Mouse (Mus musculus): ENCODE data around the gene Trim27. TPM values are rescaled to one million over a fixed set of nuclear protein-coding genes. Genes with fewer than 3 reads are reported as not detected.
A peak's percentile ranks its signal among the peaks of the same experiment; 100 is the strongest.

Trim27 gene
- polyA plus RNA-seq, 1 experiment from 2014 or later, result 130 TPM

DNA sequence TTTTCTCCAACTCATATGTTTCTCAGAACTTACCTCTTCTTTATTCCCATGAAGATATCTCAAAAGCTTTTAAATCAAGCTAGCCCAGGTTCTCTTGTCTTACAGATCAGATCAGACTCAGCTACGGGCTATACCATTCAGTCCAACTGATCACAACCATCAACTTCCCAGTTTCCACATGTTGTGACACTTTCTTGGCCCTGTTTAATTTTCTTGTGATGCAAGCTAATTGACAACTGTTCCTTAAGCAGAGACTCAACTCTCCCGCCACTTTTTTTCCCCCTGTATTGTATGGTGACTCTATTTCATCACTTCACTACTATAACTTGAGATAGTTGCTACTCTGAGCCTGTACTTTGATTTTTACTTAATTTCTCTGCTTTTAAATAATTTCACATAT, 17.7 kb upstream of the Trim27 start:
- H3K9ac ChIP-seq (replicated peaks; ENCODE audit: low read length), result no peak overlapping the region
- no peak overlapping the region for H3K27ac ChIP-seq (ENCODE audit: low read length)
- peak overlapping the region; percentile 64 for H3K4me3 ChIP-seq (ENCODE audit: low read length)
- no peaks in the 10 kb centered on the region for H3K27me3 ChIP-seq (ENCODE audit: insufficient read depth, low read length)
- WGBS, result 40% methylated on average over 2 of the region's 2 CpGs
- peak overlapping the region; percentile 52 for H3K4me2 ChIP-seq (replicated peaks; ENCODE audit: low read depth, low read length)
- H3K9me3 ChIP-seq (ENCODE audit: low read length), result no peaks in the 10 kb centered on the region
- H3K36me3 ChIP-seq (ENCODE audit: insufficient read depth, low read length), result no peaks in the 10 kb centered on the region
- ATAC-seq (ENCODE audit: low FRiP score, low TSS enrichment), result no peak; the same call in 1 of the 2 replicates
- peaks cover 4% of the 10 kb centered on the region; the same call in 1 of the 2 replicates for H3K4me1 ChIP-seq (ENCODE audit: insufficient read depth, low read length)

GRCm38 (mm10) chr13:21162591-21162990, 16.7 kb upstream of the Trim27 start:
- Histone ChIP-seq H3K9me3 (ENCODE audit: low read length) (no peaks in the 10 kb centered on the region), H3K36me3 (ENCODE audit: insufficient read depth, low read length) (no peaks in the 10 kb centered on the region), H3K27ac (ENCODE audit: low read length) (no peak overlapping the region), H3K4me2 (replicated peaks; ENCODE audit: low read depth, low read length) (no peak overlapping the region), H3K27me3 (ENCODE audit: insufficient read depth, low read length) (no peaks in the 10 kb centered on the region), H3K9ac (replicated peaks; ENCODE audit: low read length) (no peak overlapping the region), H3K4me3 (ENCODE audit: low read length) (no peak overlapping the region), H3K4me1 (ENCODE audit: insufficient read depth, low read length) (peaks cover 4% of the 10 kb centered on the region; the same call in 1 of the 2 replicates)
- WGBS, result 51% methylated on average over 5 of the region's 5 CpGs
- no peak for ATAC-seq (ENCODE audit: low FRiP score, low TSS enrichment)

DNA sequence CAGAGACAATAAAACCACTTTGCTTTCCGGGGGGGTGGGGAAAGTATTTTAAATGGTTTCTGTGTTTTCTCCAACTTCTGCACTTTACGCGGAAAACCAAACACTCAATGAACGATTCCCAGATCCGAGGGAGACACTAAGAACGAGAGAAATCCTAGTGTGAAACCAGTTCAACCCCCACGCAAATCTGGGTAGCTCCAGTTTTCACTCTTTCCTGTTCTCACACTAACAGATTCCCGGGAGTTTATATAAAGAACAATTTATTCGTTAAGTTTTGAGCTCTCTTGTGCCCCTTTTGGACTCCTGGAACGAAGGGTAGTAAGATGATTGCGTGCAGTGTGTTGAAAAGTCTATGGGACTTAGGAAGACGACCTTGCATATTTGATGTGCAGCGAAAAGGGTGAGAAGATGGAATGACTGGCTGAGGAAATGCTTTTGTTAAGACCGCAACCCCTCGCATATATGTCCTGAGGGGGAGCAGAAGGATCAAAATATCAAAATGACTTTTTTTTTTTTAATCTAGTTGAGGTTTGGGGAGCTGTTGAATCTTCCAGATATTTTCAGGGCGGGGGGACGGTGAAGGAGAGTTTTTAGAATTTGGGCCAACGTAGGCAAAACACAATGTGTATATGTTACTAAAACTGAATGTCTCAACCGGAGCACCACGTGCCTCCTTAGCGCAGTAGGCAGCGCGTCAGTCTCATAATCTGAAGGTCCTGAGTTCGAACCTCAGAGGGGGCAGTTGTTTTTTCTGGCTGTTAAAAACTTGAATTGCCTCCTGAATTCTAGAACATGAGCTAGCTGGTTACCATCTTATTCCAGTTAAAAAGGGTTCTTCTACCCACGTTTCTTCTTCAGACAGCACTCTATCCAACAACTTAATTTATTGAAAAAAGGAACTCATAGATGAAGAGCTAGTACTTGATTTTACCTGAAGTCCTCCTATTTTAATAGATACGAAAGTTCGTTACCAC, 12.0 kb upstream of the Trim27 start:
- H3K4me2 ChIP-seq (replicated peaks; ENCODE audit: low read depth, low read length), result peak overlapping the region; percentile 96
- peak overlapping the region; percentile 51; the same call in 1 of the 2 replicates for H3K27ac ChIP-seq (ENCODE audit: low read length)
- WGBS, result 1% methylated on average over 27 of the region's 27 CpGs
- no peaks in the 10 kb centered on the region for H3K27me3 ChIP-seq (ENCODE audit: insufficient read depth, low read length)
- peak overlapping the region; percentile 69 for H3K9ac ChIP-seq (replicated peaks; ENCODE audit: low read length)
- peaks cover 6% of the 10 kb centered on the region; the same call in 1 of the 2 replicates for H3K4me1 ChIP-seq (ENCODE audit: insufficient read depth, low read length)
- peak overlapping the region; percentile 73 for H3K4me3 ChIP-seq (ENCODE audit: low read length)
- no peaks in the 10 kb centered on the region for H3K9me3 ChIP-seq (ENCODE audit: low read length)
- ATAC-seq (ENCODE audit: low FRiP score, low TSS enrichment), result peak; percentile 66; the same call in 1 of the 2 replicates
- H3K36me3 ChIP-seq (ENCODE audit: insufficient read depth, low read length), result no peaks in the 10 kb centered on the region

- Histone ChIP-seq H3K4me1 (ENCODE audit: insufficient read depth, low read length) (peaks cover 6% of the 10 kb centered on the region; the same call in 1 of the 2 replicates), H3K4me3 (ENCODE audit: low read length) (peak overlapping the region; percentile 73), H3K9ac (replicated peaks; ENCODE audit: low read length) (no peak overlapping the region; the same call in 1 of the 2 replicates), H3K9me3 (ENCODE audit: low read length) (no peaks in the 10 kb centered on the region), H3K27me3 (ENCODE audit: insufficient read depth, low read length) (no peaks in the 10 kb centered on the region), H3K36me3 (ENCODE audit: insufficient read depth, low read length) (no peaks in the 10 kb centered on the region), H3K4me2 (replicated peaks; ENCODE audit: low read depth, low read length) (peak overlapping the region; percentile 96), H3K27ac (ENCODE audit: low read length) (no peak overlapping the region; the same call in 1 of the 2 replicates)
- ATAC-seq (ENCODE audit: low FRiP score, low TSS enrichment), result peak; percentile 55; the same call in 1 of the 2 replicates
- under 1% methylated on average over 8 of the region's 8 CpGs for WGBS
Measured at GRCm38 (mm10) chr13:21167910-21168300, 11.3 kb upstream of the Trim27 start.

DNA sequence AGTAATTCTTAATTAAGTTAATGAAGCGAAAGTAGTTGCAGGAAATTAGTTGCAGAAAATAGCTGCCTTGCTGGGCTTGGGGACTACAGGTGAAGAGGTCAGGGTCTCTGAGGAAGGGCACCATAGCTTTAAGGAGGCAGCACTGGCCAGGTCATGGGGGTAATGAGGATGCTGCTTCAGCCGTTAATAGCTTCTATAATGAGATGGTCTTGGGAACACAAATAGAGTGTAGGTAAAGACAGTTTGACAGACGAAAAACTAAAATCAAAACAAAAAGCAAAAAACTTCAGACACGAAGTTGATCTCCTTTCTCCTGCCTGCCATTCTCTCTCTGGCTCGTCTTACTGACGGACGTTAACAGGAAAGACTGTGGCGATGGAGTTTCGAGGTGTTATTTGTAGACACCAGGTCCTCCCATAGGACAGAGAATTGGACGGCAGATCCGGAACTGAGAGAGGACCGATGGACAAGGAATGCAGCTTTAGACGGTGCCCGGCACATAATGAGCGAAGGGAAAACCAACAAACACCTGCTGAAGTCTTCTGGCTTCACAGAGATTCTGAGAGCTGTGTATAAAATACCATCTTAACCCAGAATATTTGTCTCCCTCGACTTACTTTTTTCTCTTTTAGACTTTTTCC, 10.8 kb upstream of the Trim27 start:
- Histone ChIP-seq H3K4me3 (ENCODE audit: low read length) (peak overlapping the region; percentile 73), H3K9me3 (ENCODE audit: low read length) (no peaks in the 10 kb centered on the region), H3K36me3 (ENCODE audit: insufficient read depth, low read length) (no peaks in the 10 kb centered on the region), H3K27me3 (ENCODE audit: insufficient read depth, low read length) (no peaks in the 10 kb centered on the region), H3K27ac (ENCODE audit: low read length) (peak overlapping the region; percentile 56), H3K4me1 (ENCODE audit: insufficient read depth, low read length) (peaks cover 10% of the 10 kb centered on the region; the same call in 1 of the 2 replicates), H3K9ac (replicated peaks; ENCODE audit: low read length) (peak overlapping the region; percentile 64), H3K4me2 (replicated peaks; ENCODE audit: low read depth, low read length) (peak overlapping the region; percentile 96)
- ATAC-seq (ENCODE audit: low FRiP score, low TSS enrichment), result no peak
- under 1% methylated on average over 16 of the region's 16 CpGs for WGBS

DNA sequence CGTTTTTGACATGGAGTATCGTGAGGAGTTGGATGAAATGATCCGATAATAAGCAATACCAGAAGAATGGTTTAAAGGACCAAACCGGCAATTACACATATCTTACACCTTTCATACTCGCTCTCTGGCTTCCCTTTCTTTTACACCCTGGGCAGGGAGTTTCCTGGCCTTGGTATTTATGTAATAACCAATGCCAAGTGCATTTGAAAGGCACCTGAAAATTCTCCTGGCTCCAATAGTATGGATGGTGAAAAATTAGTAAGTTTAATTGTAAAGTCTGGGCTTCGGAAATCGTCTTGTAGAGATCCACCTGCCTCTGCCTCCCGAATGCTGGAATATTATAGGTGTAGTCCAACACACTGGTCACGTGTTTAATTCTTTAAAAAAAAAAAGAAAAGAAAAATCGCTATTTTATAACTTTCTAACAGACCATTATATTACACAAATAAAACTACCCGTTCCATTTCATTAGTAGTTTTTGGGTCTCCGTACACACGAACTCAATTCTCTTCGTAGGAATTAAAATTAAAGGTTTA, 10.1 kb upstream of the Trim27 start:
- H3K9me3 ChIP-seq (ENCODE audit: low read length), result no peaks in the 10 kb centered on the region
- H3K27me3 ChIP-seq (ENCODE audit: insufficient read depth, low read length), result no peaks in the 10 kb centered on the region
- H3K4me3 ChIP-seq (ENCODE audit: low read length), result peak overlapping the region; percentile 73
- H3K4me1 ChIP-seq (ENCODE audit: insufficient read depth, low read length), result peaks cover 14% of the 10 kb centered on the region; the same call in 1 of the 2 replicates
- no peak for ATAC-seq (ENCODE audit: low FRiP score, low TSS enrichment)
- H3K36me3 ChIP-seq (ENCODE audit: insufficient read depth, low read length), result no peaks in the 10 kb centered on the region
- peak overlapping the region; percentile 96 for H3K4me2 ChIP-seq (replicated peaks; ENCODE audit: low read depth, low read length)
- no peak overlapping the region for H3K9ac ChIP-seq (replicated peaks; ENCODE audit: low read length)
- 3% methylated on average over 14 of the region's 14 CpGs for WGBS
- H3K27ac ChIP-seq (ENCODE audit: low read length), result no peak overlapping the region

DNA sequence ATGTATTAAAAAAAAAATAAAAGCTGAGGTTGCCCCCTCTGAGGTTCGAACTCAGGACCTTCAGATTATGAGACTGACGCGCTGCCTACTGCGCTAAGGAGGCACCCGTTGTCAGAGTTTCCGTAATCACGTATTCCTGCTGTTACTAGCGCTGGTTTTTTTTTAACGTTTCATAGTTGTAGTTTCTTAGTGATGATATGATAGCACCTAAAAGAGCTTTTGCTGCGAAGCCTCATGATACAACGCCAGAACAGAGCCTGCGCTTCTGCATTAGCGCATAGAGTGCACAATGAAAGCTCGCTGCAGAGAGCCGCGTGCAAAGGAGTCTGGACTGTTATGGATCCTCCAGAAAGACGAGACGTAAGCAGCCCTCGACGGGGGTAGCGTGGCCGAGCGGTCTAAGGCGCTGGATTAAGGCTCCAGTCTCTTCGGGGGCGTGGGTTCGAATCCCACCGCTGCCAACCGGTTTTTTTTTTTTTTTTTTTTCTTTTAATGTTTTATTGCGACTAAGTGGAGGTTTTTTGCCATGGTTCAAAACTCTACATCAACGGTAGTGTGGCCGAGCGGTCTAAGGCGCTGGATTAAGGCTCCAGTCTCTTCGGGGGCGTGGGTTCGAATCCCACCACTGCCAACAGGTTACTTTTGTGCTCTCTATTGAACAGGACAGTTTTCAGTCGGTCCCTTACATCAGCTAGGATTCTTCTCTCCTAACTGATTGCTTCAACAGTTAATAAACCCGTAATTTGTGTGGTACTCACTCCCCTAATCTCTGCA, 9.4 kb upstream of the Trim27 start:
- Histone ChIP-seq H3K27ac (ENCODE audit: low read length) (peak overlapping the region; percentile 29; the same call in 1 of the 2 replicates), H3K9ac (replicated peaks; ENCODE audit: low read length) (peak overlapping the region; percentile 33), H3K27me3 (ENCODE audit: insufficient read depth, low read length) (no peaks in the 10 kb centered on the region), H3K9me3 (ENCODE audit: low read length) (no peaks in the 10 kb centered on the region), H3K36me3 (ENCODE audit: insufficient read depth, low read length) (no peaks in the 10 kb centered on the region), H3K4me1 (ENCODE audit: insufficient read depth, low read length) (peaks cover 14% of the 10 kb centered on the region; the same call in 1 of the 2 replicates), H3K4me2 (replicated peaks; ENCODE audit: low read depth, low read length) (peak overlapping the region; percentile 96), H3K4me3 (ENCODE audit: low read length) (peak overlapping the region; percentile 73)
- WGBS, result under 1% methylated on average over 39 of the region's 39 CpGs
- ATAC-seq (ENCODE audit: low FRiP score, low TSS enrichment), result peak; percentile 80

- no peak overlapping the region for H3K27ac ChIP-seq (ENCODE audit: low read length)
- 50% methylated on average over 17 of the region's 17 CpGs for WGBS
- H3K4me3 ChIP-seq (ENCODE audit: low read length), result peak overlapping the region; percentile 73
- H3K9ac ChIP-seq (replicated peaks; ENCODE audit: low read length), result no peak overlapping the region
- no peaks in the 10 kb centered on the region for H3K9me3 ChIP-seq (ENCODE audit: low read length)
- ATAC-seq (ENCODE audit: low FRiP score, low TSS enrichment), result no peak
- H3K27me3 ChIP-seq (ENCODE audit: insufficient read depth, low read length), result no peaks in the 10 kb centered on the region
- no peaks in the 10 kb centered on the region for H3K36me3 ChIP-seq (ENCODE audit: insufficient read depth, low read length)
- peaks cover 14% of the 10 kb centered on the region; the same call in 1 of the 2 replicates for H3K4me1 ChIP-seq (ENCODE audit: insufficient read depth, low read length)
- H3K4me2 ChIP-seq (replicated peaks; ENCODE audit: low read depth, low read length), result peak overlapping the region; percentile 96
Measured at GRCm38 (mm10) chr13:21170431-21171155, 8.7 kb upstream of the Trim27 start.

All from kidney, embryonic 16.5 days (tissue).